Mouse (Mus musculus) E14TG2a.4 (cell line): ENCODE measurements around the gene Fam117a.

Source experiments
- CTCF ChIP-seq: conservative IDR thresholded peaks from 2 replicates; pipeline ENCODE4 v1.5.1; 2014; ENCODE audit warnings: low read length
- NANOG ChIP-seq: IDR thresholded peaks from 2 replicates; pipeline ENCODE4 v1.6.1; 2014; ENCODE audit warnings: borderline replicate concordance, low read length, mixed read lengths

DNA sequence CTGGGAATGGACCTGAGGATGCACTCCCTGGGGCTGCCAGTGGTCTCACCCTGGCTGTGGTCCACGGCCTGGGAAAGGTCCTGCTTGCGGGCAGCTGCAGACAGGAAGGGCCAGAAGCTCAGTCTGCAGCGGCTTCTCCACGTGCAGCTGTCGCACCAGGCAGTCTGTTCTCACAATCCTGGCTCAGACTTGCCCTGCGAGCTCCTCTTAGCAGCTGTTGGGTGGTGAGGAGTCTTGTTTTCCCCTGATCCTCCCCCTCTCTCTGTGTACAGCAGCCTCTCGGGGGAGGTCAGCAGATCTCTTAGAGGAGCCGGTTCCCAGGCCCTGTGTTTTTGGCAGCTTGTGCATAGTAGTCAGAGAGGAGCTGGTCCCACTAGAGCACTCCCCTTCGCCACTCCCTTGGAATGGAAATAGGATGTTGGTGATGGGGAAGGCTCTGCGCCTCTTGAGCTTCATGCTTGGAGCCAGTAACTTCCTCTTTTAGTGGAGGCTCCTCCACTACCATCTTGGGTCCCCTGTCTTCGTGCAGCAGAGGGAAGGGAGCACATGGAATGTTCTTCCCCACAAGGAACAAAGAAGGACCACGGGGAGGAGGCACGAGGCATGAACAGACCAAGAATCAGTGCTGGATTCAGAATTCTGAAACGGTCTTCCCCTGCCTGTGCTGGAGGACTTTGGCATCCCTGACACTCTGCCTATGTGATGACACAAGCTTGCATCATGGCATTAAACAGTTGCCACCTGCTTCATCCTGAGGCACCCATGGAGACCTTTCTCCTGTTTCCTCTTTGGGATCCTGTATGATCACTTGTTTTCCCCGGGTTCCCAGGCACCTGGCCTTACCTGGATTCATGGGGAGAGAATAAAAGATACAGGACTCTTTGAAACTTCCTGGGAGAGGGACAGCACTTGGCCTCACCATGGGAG is 33.4 kb downstream of the Fam117a start:
- TF ChIP-seq CTCF, result no peak
- TF ChIP-seq NANOG, result no peak
